Mouse (Mus musculus): ENCODE data around the gene Unc5b. TPM values are rescaled to one million over a fixed set of nuclear protein-coding genes. Genes with fewer than 3 reads are reported as not detected.

The Unc5b gene
- polyA plus RNA-seq, 1 experiment from 2014 or later, result 2.3 TPM

DNA sequence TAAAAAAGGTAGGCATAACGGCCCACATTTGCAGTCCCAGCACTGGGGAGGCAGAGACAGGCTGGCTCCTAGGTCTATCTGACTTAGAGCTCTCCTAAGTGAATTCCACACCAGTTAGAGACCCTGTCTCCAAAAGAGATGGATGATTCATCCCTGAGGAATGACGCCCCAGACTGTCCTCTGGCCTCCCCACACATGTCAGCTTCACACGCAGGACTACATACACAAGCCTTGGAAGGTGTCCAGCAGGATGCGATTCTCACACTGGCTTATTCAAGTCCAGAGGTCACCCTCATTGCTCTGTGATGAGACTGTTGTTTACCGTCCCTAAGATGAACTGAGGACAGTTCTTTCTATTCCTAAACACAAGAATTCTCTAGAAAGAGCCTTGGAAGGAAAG is 12.2 kb downstream of the Unc5b start:
- Histone ChIP-seq H3K9me3 (replicated peaks) (no peaks in the 10 kb centered on the region), H3K36me3 (ENCODE audit: poor library complexity, severe bottlenecking) (no peaks in the 10 kb centered on the region), H3K4me3 (no peak overlapping the region), H3K27me3 (no peaks in the 10 kb centered on the region), H3K27ac (no peak overlapping the region), H3K9ac (no peak overlapping the region), H3K4me1 (peaks cover 41% of the 10 kb centered on the region), H3K4me2 (no peak overlapping the region)
- no peak for ATAC-seq
- 79% methylated on average over 5 of the region's 5 CpGs for WGBS

DNA sequence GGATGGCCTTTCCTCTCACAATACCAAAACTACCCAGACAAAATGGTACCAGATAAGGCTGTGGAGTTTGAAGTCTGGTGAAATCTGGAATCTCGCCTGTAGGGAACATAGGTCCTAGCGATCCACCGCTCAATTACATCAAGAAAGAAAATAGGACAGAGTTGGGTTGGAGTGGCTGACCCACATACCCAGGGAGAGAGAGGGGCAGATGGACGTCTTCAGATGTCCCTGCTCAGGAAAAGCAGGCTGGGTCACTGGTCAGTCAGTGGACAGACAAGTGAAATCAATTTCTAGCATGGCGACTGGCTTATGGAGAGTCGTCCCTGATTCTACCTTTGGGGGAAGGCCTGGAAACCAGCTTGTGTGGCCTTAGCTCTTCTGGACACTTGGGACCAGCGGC is 12.7 kb downstream of the Unc5b start:
- H3K9me3 ChIP-seq (replicated peaks), result no peaks in the 10 kb centered on the region
- H3K4me3 ChIP-seq, result no peak overlapping the region
- no peak for ATAC-seq
- WGBS, result 97% methylated on average over 7 of the region's 7 CpGs
- no peak overlapping the region for H3K9ac ChIP-seq
- no peaks in the 10 kb centered on the region for H3K36me3 ChIP-seq (ENCODE audit: poor library complexity, severe bottlenecking)
- no peak overlapping the region for H3K27ac ChIP-seq
- H3K27me3 ChIP-seq, result no peaks in the 10 kb centered on the region
- no peak overlapping the region for H3K4me2 ChIP-seq
- H3K4me1 ChIP-seq, result peaks cover 45% of the 10 kb centered on the region

DNA sequence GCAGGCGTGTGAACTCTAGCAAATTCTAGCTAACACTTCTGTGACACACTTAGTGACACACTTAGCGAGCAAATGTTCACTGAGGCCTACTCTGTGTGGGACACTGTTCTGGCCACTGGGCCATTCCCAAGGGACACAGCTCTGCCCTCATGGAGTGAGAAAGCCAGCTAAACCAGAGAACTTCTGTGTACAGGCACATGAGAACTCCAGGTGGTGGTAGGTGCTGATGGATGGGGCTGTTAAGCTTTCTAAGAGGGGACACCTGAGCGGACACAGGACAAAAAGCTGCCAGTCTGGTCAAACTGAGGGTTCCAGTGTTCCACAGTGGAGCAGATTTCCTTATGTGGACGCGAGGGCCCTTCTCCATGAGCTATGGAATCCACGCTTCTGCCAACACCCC is 13.5 kb downstream of the Unc5b start:
- no peak overlapping the region for H3K4me3 ChIP-seq
- no peak overlapping the region for H3K4me2 ChIP-seq
- no peaks in the 10 kb centered on the region for H3K9me3 ChIP-seq (replicated peaks)
- no peak for ATAC-seq
- no peak overlapping the region for H3K9ac ChIP-seq
- WGBS, result 90% methylated on average over 6 of the region's 6 CpGs
- peaks cover 6% of the 10 kb centered on the region; the same call in 1 of the 2 replicates for H3K27me3 ChIP-seq
- H3K36me3 ChIP-seq (ENCODE audit: poor library complexity, severe bottlenecking), result no peaks in the 10 kb centered on the region
- no peak overlapping the region for H3K27ac ChIP-seq
- peaks cover 48% of the 10 kb centered on the region for H3K4me1 ChIP-seq

DNA sequence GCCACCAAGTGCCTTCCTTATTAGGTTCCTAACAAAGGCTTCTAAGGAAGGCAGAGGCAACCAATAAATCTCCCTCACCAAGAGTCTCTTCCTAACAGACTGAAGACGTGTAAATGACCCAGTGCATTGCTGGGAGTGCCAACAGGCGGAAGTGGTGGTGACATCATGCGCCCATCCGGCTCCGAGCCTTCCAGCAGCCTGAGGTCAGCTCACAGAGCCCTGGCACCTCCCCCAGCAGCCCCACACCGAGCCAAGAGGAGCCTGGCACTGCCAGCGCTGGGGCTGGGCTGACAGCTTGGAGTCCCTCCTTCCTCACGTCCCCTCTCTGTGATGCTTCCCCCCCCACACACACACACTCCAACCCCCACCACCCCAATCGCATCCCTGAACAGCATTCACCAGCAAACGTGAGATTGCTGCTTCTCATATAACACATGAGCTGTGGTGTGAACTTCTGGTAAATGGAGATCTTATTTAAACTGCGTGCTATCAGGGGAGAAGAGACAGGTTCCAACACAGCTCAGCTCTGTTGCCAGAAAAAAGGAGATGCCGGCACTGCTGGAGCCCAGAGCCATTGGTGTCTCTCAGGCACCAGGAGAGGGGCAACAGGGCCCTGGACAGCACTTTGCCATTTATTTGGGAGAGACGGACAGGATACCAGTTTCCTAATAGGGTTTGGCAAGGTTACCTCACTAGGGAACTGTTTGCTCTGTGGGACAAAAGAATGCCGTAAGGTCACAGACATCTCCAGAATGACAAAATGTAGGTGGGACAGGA is 14.3 kb downstream of the Unc5b start:
- Histone ChIP-seq H3K4me2 (peak overlapping the region; percentile 19; the same call in 1 of the 2 replicates), H3K4me1 (peaks cover 47% of the 10 kb centered on the region), H3K27ac (peak overlapping the region; percentile 57), H3K36me3 (ENCODE audit: poor library complexity, severe bottlenecking) (no peaks in the 10 kb centered on the region), H3K4me3 (no peak overlapping the region), H3K9ac (0 out of 2 replicates have a peak overlapping the region, but pooled peaks have one; percentile 9), H3K9me3 (replicated peaks) (no peaks in the 10 kb centered on the region), H3K27me3 (peaks cover 14% of the 10 kb centered on the region)
- 42% methylated on average over 14 of the region's 14 CpGs for WGBS
- peak; percentile 71 for ATAC-seq

DNA sequence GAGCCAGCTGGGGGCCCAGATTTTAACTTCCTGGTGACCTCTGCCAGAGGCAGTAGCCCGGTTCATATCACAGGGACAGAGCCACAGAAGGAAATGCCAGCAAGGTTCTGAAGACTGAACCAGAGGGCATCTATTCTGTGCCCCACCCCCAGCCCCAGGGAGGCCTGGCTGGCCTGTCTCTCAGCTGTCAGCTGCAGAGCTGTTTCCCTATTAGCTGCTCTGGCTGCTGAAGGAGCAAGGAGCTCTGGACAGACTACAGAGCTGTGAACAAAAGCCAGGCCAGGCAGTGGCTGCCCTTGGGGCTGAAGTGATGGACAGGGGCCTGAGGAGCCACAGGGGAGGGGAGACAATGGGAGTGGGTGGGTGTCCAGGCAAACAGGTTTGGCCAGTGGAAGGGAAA is 15.5 kb downstream of the Unc5b start:
- Histone ChIP-seq H3K4me3 (no peak overlapping the region), H3K27ac (no peak overlapping the region), H3K4me1 (peaks cover 50% of the 10 kb centered on the region), H3K9me3 (replicated peaks) (no peaks in the 10 kb centered on the region), H3K4me2 (no peak overlapping the region), H3K27me3 (peaks cover 21% of the 10 kb centered on the region), H3K36me3 (ENCODE audit: poor library complexity, severe bottlenecking) (no peaks in the 10 kb centered on the region), H3K9ac (0 out of 2 replicates have a peak overlapping the region, but pooled peaks have one; percentile 10)
- 14% methylated on average over 1 of the region's 1 CpGs for WGBS
- ATAC-seq, result no peak

DNA sequence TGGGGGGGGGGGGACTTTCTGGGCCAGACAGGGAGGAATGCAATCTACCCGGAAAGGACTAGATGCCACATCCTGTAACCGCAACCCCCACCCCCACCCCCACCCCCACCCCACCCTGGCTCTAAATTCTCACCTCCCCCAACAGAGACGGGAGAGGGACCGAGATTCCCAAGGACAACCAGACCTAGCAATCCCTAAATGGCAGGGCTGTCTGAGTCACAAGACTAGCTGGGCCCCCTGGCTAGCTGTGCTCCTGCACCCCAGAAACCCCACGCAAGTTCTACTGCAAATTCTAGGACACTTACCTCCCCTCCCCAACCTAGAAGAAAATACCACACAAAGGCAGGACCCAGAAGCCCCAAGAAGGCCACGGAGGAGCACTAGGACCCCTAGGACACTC is 16.3 kb downstream of the Unc5b start:
- no peak overlapping the region for H3K27ac ChIP-seq
- H3K4me1 ChIP-seq, result peaks cover 50% of the 10 kb centered on the region
- no peak overlapping the region for H3K4me3 ChIP-seq
- H3K9ac ChIP-seq, result no peak overlapping the region
- no peak for ATAC-seq
- WGBS, result 24% methylated on average over 6 of the region's 6 CpGs
- H3K9me3 ChIP-seq (replicated peaks), result no peaks in the 10 kb centered on the region
- peaks cover 21% of the 10 kb centered on the region for H3K27me3 ChIP-seq
- H3K36me3 ChIP-seq (ENCODE audit: poor library complexity, severe bottlenecking), result no peaks in the 10 kb centered on the region
- no peak overlapping the region for H3K4me2 ChIP-seq

DNA sequence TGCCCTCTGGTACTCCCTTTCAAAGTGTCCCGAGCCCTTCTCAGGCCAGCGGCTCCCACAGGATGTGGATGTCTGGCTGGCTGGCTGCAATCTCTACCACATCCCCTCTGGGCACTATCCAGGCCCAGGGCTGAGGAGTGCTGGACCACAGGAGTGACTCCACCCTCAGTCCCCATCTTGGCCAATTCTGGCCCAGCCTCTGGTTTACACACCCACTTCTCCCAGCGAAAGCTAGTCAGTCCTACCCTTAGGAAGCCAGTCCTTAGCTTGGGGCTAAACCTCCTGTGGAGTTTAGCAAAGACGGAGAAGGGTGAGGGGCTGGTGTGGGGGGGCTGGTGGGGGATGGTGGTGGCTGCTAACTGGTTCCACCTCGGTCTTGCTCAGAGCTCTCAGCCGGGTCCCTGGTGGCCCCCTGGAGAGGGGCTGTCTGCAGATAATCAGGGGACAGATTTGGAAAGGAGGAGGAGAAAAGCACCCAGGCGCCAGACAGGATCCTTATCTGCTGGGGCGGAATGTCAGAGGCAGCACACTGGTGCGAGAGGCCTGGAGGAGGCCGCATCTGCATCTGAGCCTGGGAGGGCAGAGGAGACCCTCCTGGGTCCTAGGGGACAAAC is 16.8 kb downstream of the Unc5b start:
- H3K4me3 ChIP-seq, result no peak overlapping the region
- H3K9me3 ChIP-seq (replicated peaks), result no peaks in the 10 kb centered on the region
- no peak overlapping the region for H3K4me2 ChIP-seq
- WGBS, result 22% methylated on average over 10 of the region's 10 CpGs
- no peak overlapping the region for H3K9ac ChIP-seq
- H3K36me3 ChIP-seq (ENCODE audit: poor library complexity, severe bottlenecking), result no peaks in the 10 kb centered on the region
- H3K4me1 ChIP-seq, result peaks cover 50% of the 10 kb centered on the region
- no peak for ATAC-seq
- H3K27ac ChIP-seq, result no peak overlapping the region
- peaks cover 21% of the 10 kb centered on the region for H3K27me3 ChIP-seq

DNA sequence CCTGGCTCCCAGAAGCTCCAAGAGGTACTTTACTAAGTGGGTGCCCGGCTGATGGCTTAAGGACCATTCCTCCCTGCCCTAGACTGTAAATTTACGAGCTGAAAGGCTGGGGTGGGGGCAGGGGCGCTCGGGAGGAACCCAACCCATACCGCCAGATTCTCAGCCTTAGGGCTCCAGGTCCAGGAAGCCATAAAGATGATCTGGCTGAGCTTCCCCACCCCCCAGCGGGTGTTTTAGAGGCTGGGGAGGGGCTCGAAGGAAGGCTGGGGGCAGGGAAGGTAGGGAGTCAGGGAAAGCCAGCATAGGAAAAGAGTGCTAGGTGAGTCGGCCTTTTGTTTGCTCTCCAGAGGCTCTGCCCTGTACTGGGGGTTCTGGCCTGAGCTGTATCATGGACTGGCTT is 17.8 kb downstream of the Unc5b start:
- Histone ChIP-seq H3K4me1 (peaks cover 50% of the 10 kb centered on the region), H3K9me3 (replicated peaks) (no peaks in the 10 kb centered on the region), H3K36me3 (ENCODE audit: poor library complexity, severe bottlenecking) (no peaks in the 10 kb centered on the region), H3K4me3 (no peak overlapping the region), H3K9ac (no peak overlapping the region), H3K27ac (no peak overlapping the region), H3K27me3 (peaks cover 21% of the 10 kb centered on the region), H3K4me2 (no peak overlapping the region)
- WGBS, result 22% methylated on average over 8 of the region's 8 CpGs
- ATAC-seq, result no peak

DNA sequence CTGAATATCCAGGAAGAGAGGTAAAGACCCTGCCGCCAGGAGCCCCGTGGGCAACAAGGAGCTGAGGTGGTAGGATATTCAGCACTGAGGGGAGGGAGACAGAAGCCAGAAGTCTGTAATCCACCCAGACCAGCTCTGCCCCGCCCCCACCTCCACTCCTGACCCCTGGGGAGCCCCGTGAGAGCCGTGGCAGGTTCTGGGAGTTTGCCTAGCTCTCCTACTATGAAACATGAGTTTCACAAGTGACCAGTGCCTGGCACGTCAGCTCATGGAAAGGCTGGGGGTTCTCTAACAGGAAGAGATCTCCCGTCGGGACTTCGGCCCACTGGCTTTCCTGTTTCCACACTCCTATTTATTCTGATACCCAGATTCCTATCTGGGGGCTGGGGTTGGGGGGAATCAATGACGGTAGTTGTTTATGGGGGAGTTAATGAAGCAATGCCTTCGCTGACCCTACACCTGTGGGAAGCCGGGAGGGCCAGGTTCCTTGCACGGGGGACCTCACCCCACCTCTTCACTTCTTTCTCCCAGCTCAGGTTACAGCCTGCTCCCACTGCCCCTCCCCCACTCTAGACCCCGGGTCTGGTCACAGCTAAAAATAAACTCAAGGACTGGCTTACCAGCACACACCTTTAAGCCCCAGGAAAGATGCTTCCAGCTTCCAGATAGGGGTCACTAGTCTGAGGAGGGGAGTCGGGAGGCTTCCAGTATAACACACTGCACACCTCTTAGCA is 19.4 kb downstream of the Unc5b start:
- ATAC-seq, result no peak
- H3K36me3 ChIP-seq (ENCODE audit: poor library complexity, severe bottlenecking), result no peaks in the 10 kb centered on the region
- peaks cover 55% of the 10 kb centered on the region for H3K4me1 ChIP-seq

DNA sequence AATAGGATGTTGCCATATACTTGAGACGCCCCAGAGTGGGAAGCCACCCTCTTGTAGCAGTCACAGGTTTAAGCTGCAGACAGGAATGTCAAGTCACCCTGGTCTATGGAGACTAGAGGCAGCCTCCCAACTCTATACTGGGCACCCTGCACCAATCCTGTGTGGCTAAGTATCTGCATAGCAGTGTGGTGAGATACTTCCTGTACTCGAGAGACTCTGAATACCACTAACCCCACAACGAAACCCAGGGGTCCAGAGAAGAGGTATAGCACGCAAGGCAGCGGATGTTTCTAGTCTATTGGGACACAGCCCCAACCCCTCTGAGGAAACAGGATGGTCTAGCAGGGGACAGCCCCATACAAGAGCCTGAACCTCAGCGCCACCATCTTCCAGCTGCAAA is 22.9 kb downstream of the Unc5b start:
- Histone ChIP-seq H3K4me2 (no peak overlapping the region), H3K9me3 (replicated peaks) (no peaks in the 10 kb centered on the region), H3K9ac (no peak overlapping the region), H3K27me3 (peaks cover 21% of the 10 kb centered on the region), H3K4me1 (peaks cover 32% of the 10 kb centered on the region), H3K27ac (no peak overlapping the region), H3K36me3 (ENCODE audit: poor library complexity, severe bottlenecking) (no peaks in the 10 kb centered on the region), H3K4me3 (no peak overlapping the region)
- no peak for ATAC-seq
- 76% methylated on average over 6 of the region's 6 CpGs for WGBS

More for the DNA sequence above, 19.4 kb downstream of the Unc5b start:
- H3K9ac ChIP-seq, result no peak overlapping the region
- no peak overlapping the region for H3K4me2 ChIP-seq
- 9% methylated on average over 15 of the region's 15 CpGs for WGBS
- H3K9me3 ChIP-seq (replicated peaks), result no peaks in the 10 kb centered on the region
- no peak overlapping the region for H3K27ac ChIP-seq
- no peak overlapping the region for H3K4me3 ChIP-seq
- H3K27me3 ChIP-seq, result peaks cover 23% of the 10 kb centered on the region

DNA sequence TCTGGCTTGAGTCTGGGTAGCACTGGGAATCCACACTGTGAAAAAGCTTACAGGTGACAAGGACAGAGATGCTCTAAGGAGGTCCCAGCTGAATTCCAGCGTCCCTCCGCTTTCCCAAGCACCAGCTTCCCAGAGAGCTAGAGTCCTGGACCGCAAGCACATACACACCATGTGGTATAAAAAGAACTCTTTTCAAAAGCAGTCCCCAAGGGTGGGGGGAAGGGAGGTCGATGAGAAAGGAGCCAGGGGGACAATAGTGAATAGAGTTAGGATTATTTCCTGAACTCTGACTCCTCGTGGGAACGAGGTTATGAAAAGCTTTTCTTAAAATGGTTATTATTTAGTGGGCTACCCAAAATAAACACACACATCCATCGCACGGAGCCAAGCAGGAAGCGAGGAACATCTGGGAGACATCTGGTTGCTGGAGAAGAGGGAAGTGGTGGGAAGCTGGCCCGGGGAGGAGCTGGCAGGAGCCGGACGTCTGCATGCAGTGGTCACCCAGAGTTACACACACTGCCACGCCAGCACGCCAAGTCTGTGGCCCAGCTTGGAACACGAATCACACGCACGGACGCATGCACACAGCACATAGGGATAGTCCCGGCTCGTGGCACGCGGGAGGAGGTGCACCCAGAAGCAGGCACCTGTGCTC is 23.7 kb downstream of the Unc5b start:
- Histone ChIP-seq H3K27ac (no peak overlapping the region), H3K4me3 (no peak overlapping the region), H3K27me3 (peaks cover 15% of the 10 kb centered on the region), H3K9ac (no peak overlapping the region), H3K36me3 (ENCODE audit: poor library complexity, severe bottlenecking) (no peaks in the 10 kb centered on the region), H3K9me3 (replicated peaks) (no peaks in the 10 kb centered on the region), H3K4me1 (peaks cover 30% of the 10 kb centered on the region), H3K4me2 (no peak overlapping the region)
- ATAC-seq, result no peak
- 24% methylated on average over 22 of the region's 22 CpGs for WGBS

DNA sequence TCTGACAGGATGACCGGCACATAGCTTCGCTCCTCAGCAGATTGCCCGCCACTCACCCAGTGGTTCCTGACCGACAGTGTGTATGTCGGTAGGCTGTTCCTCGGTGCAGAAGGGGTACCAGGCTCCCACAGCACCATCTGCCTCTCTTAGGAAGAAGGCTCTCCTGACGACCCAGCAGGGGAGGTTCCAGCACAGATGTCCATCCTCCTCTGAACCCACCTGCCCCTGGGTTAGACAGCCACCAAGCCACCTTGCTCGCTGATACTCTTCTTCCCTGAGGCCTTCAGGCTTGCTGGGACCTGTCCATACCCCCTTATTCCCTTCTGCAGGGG is 25.2 kb downstream of the Unc5b start:
- Histone ChIP-seq H3K4me1 (peaks cover 28% of the 10 kb centered on the region), H3K27me3 (peaks cover 2% of the 10 kb centered on the region; the same call in 1 of the 2 replicates), H3K9ac (no peak overlapping the region), H3K4me2 (no peak overlapping the region), H3K9me3 (replicated peaks) (no peaks in the 10 kb centered on the region), H3K27ac (no peak overlapping the region), H3K36me3 (ENCODE audit: poor library complexity, severe bottlenecking) (no peaks in the 10 kb centered on the region), H3K4me3 (no peak overlapping the region)
- no peak for ATAC-seq
- 81% methylated on average over 8 of the region's 8 CpGs for WGBS

Data from forebrain, embryonic 13.5 days (tissue).